Mouse (Mus musculus) hindbrain, embryonic 13.5 days (tissue): ENCODE results near the gene Nfkb1. TPM values are rescaled to one million over a fixed set of nuclear protein-coding genes. Genes with fewer than 3 reads are reported as not detected.

ENCODE experiments used
- ATAC-seq: fragments of 200-750 bp; cut with Nextera tagmentation; 2 replicates; pipeline ENCODE4 v1.8.0; 2017; ENCODE audit warnings: moderate TSS enrichment; ENCODE audit not compliant: low FRiP score
- H3K27ac ChIP-seq: fragments of 300-500 bp; sonication (generic); 2 replicates; pipeline ENCODE4 v1.5.1; 2015; ENCODE audit warnings: inconsistent platforms, mild to moderate bottlenecking, moderate library complexity
- H3K27me3 ChIP-seq: fragments of 300-500 bp; sonication (generic); 2 replicates; pipeline ENCODE4 v1.6.1; 2015; ENCODE audit warnings: mild to moderate bottlenecking, inconsistent platforms
- H3K36me3 ChIP-seq: fragments of 300-500 bp; sonication (generic); 2 replicates; pipeline ENCODE4 v1.6.1; 2015; ENCODE audit warnings: mild to moderate bottlenecking, inconsistent platforms
- H3K4me1 ChIP-seq: fragments of 300-500 bp; sonication (generic); replicated peaks from 2 replicates; pipeline ENCODE4 v1.6.1; 2015; ENCODE audit warnings: inconsistent platforms
- H3K4me2 ChIP-seq: fragments of 300-500 bp; sonication (generic); 2 replicates; pipeline ENCODE4 v1.6.1; 2015; ENCODE audit warnings: inconsistent platforms, mild to moderate bottlenecking, moderate library complexity
- H3K4me3 ChIP-seq: fragments of 300-500 bp; sonication (generic); 2 replicates; pipeline ENCODE4 v1.5.1; 2015; ENCODE audit warnings: mild to moderate bottlenecking, inconsistent platforms
- H3K9ac ChIP-seq: fragments of 300-500 bp; sonication (generic); 2 replicates; pipeline ENCODE4 v1.6.1; 2015; ENCODE audit warnings: mild to moderate bottlenecking, inconsistent platforms
- H3K9me3 ChIP-seq: fragments of 300-500 bp; sonication (generic); 2 replicates; pipeline ENCODE4 v1.6.1; 2016; ENCODE audit warnings: inconsistent platforms
- WGBS: fragments of 180-500 bp; shearing (Covaris S2); methylation state at CpG from one replicate; pipeline ENCODE4 v1.1.7; 2015; 5-methylcytosine and 5-hydroxymethylcytosine counted together
- polyA plus RNA-seq: library from polyadenylated mRNA; unstranded; fragments of >200 nt; fragmentation: Nextera tagmentation; extraction: Ambion mirVana; gene quantifications from 2 replicates; pipeline ENCODE4 v1.2.1, GENCODE M21; 2015

The Nfkb1 gene
- polyA plus RNA-seq, 1 experiment from 2014 or later, result 8.2 TPM

DNA sequence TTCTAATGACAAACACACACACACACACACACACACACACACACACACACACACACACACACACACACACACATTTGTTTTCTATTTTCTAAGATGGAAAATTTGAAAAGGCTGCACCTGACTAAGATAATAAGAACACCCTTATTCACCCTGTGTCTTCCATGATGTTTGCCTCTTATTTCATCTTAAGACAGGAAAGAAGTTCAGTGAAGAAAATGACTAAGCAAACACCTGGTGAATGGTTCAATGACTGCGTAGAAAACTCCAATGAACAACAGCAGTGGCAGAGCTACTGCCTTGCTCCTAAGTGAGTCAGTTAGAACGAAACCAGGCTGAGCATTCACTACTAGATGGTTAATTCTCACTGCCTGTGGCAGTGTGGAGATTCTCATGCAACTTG is 30.8 kb upstream of the Nfkb1 start:
- ATAC-seq, result no peak
- Histone ChIP-seq H3K4me1 (0 out of 2 replicates have a peak, but pooled peaks cover 4% of the 10 kb centered on the region), H3K9ac (no peak overlapping the region), H3K9me3 (no peaks in the 10 kb centered on the region), H3K4me3 (no peak overlapping the region), H3K36me3 (no peaks in the 10 kb centered on the region), H3K27me3 (no peaks in the 10 kb centered on the region), H3K27ac (no peak overlapping the region), H3K4me2 (no peak overlapping the region)
- 81% methylated on average over 2 of the region's 2 CpGs for WGBS

GRCm38 (mm10) chr3:135719969-135720368 is 28.6 kb upstream of the Nfkb1 start:
- no peak for ATAC-seq
- H3K4me2 ChIP-seq, result no peak overlapping the region
- H3K27ac ChIP-seq, result no peak overlapping the region
- H3K36me3 ChIP-seq, result no peaks in the 10 kb centered on the region
- whole genome bisulfite sequencing, result 95% methylated on average over 3 of the region's 3 CpGs
- H3K4me3 ChIP-seq, result no peak overlapping the region
- H3K27me3 ChIP-seq, result no peaks in the 10 kb centered on the region
- no peaks in the 10 kb centered on the region for H3K9me3 ChIP-seq
- no peak overlapping the region for H3K9ac ChIP-seq
- H3K4me1 ChIP-seq, result no peaks in the 10 kb centered on the region

DNA sequence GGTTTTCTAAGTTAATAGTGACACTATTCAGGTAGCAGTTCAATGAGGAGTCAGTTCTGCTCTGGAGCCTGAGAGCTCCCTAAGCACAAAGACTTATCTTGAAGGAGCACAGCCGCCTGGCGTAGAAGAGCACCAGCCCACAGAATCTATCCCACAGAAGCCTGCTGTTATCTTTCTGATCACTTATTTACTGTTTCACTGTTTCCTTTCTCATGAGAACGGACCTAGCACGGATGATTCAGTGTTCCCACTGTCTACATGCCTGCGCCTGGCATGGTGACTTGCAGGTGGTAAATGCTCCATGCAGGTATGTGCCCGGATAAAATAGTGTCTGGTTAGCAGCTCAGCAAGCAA is 27.8 kb upstream of the Nfkb1 start:
- ATAC-seq, result no peak
- no peak overlapping the region for H3K4me2 ChIP-seq
- H3K9ac ChIP-seq, result no peak overlapping the region
- H3K9me3 ChIP-seq, result no peaks in the 10 kb centered on the region
- no peak overlapping the region for H3K27ac ChIP-seq
- no peaks in the 10 kb centered on the region for H3K27me3 ChIP-seq
- no peaks in the 10 kb centered on the region for H3K4me1 ChIP-seq
- no peaks in the 10 kb centered on the region for H3K36me3 ChIP-seq
- 94% methylated on average over 6 of the region's 6 CpGs for WGBS
- H3K4me3 ChIP-seq, result no peak overlapping the region

GRCm38 (mm10) chr3:135718323-135719178 is 27.2 kb upstream of the Nfkb1 start:
- Histone ChIP-seq H3K4me3 (no peak overlapping the region), H3K27ac (no peak overlapping the region), H3K4me2 (no peak overlapping the region), H3K36me3 (no peaks in the 10 kb centered on the region), H3K9ac (no peak overlapping the region), H3K4me1 (no peaks in the 10 kb centered on the region), H3K9me3 (no peaks in the 10 kb centered on the region), H3K27me3 (no peaks in the 10 kb centered on the region)
- 82% methylated on average over 6 of the region's 6 CpGs for WGBS
- ATAC-seq, result no peak

DNA sequence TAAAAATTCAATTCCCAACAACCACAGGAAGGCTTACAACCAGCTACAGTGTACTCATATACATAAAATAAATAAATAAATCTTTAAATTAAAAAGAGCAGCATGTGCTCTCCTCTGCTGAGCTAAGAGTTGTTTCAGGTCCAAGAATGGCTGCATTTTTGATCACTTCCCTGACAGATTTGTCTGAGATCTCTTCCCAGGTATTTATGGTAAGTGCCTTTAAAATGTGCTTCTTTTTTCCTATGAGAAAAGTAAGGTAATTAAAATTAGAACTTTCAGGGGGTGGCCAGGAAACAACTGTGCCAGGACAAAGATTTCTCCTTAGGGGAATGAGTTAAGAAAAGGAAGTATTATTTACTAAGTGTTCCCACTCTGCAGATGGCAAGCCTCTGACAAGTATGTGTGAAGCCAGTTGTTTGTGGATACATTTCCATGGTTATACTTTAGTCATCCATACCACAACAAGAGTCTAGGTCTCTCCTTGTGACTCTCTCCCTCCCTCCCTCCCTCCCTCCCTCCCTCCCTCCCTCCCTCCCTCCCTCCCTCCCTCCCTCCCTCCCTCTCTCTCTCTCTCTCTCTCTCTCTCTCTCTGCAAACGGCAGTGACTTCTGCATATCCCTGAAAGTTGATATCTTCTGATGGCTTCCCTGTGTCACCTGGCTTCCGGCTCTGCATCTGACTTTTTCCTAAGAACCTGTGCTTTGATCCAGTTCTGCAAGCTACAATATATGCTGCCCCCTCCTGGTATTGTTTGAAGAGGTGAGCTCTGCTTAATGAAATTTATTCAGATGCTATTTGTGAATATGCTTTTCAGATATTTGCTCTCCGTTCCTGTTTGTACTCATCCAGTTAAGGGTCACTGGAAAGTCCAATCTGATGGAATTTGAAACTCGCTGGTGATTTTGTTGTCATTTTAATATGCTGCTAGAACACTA is 21.9 kb upstream of the Nfkb1 start:
- Histone ChIP-seq H3K36me3 (no peaks in the 10 kb centered on the region), H3K4me3 (no peak overlapping the region), H3K4me2 (no peak overlapping the region), H3K27me3 (no peaks in the 10 kb centered on the region), H3K9ac (no peak overlapping the region), H3K9me3 (no peaks in the 10 kb centered on the region), H3K27ac (no peak overlapping the region), H3K4me1 (no peaks in the 10 kb centered on the region)
- ATAC-seq, result no peak
- WGBS, result 53% methylated on average over 4 of the region's 4 CpGs

DNA sequence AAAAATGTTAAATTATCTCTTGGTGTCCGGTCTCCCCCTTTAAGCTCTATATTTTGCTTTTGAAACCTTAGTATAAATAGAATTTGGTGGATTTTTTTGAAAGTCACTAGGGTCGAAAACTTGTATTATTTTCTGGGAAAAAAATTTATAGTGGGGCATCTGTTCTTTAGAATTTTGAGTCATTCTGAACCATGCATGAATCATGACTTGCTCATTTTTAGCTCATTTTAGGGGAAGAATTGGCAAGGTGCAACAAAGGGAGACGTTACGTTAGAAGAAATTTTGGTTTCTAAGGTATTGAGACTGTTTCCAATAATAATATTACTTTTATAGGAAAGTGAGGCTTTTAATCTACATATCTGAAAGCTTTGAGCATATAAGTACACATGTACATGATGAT is 20.3 kb upstream of the Nfkb1 start:
- WGBS, result 91% methylated on average over 4 of the region's 4 CpGs
- ATAC-seq, result no peak

DNA sequence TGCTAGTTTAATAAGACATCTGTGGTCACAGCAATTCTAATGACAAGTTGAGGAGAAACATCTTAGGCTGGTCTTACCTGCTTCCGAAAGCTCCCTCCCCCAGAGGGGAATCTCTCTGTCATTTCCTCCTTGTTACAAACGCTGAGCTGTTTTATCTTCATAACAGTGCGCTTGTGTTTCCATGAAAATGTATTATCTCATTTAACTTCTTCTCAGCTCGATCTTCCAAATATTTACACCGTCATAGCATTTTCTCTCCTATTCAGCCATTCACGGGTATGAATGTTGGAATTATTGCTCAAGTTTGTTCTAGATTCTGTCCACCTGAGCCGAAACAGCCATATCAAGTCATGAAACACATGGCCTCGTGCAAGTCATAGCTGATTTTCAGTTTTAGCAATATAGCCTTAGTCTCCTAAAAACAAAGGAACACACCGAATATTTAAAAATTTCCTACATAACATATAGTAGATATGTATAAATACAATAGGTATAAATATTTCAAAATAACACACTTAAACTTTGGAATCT is 19.8 kb upstream of the Nfkb1 start:
- H3K4me1 ChIP-seq, result no peaks in the 10 kb centered on the region
- 94% methylated on average over 9 of the region's 9 CpGs for WGBS

More for the DNA sequence above, 20.3 kb upstream of the Nfkb1 start:
- H3K9ac ChIP-seq, result no peak overlapping the region
- H3K27me3 ChIP-seq, result no peaks in the 10 kb centered on the region
- no peak overlapping the region for H3K4me2 ChIP-seq
- H3K27ac ChIP-seq, result no peak overlapping the region
- H3K4me3 ChIP-seq, result no peak overlapping the region
- no peaks in the 10 kb centered on the region for H3K9me3 ChIP-seq
- H3K36me3 ChIP-seq, result no peaks in the 10 kb centered on the region
- H3K4me1 ChIP-seq, result no peaks in the 10 kb centered on the region

DNA sequence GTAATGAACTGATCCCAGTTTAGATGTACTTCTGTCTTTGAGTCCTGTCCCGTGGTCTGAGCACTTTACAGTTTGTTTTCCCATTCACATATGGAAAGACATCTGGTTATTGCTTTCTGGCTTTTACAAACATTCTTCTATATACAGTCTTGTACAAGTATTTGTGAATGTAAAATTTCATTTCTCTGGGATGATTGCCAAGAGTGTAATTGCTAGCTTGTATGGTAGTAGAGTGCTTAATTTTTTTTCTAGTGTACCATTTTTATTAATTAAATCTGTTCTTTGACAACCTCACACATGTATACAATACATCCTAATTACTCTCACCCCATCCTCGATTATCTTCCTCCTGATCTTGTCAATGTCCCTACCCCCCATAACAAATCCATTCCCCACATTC is 12.0 kb upstream of the Nfkb1 start:
- WGBS, result 66% methylated on average over 2 of the region's 2 CpGs
- Histone ChIP-seq H3K4me3 (no peak overlapping the region), H3K9ac (no peak overlapping the region), H3K9me3 (no peaks in the 10 kb centered on the region), H3K27me3 (no peaks in the 10 kb centered on the region), H3K4me1 (no peaks in the 10 kb centered on the region), H3K27ac (no peak overlapping the region), H3K36me3 (no peaks in the 10 kb centered on the region), H3K4me2 (no peak overlapping the region)
- no peak for ATAC-seq

More for the DNA sequence above, 19.8 kb upstream of the Nfkb1 start:
- Histone ChIP-seq H3K27me3 (no peaks in the 10 kb centered on the region), H3K9me3 (no peaks in the 10 kb centered on the region), H3K4me3 (no peak overlapping the region), H3K36me3 (no peaks in the 10 kb centered on the region), H3K9ac (no peak overlapping the region), H3K27ac (no peak overlapping the region), H3K4me2 (no peak overlapping the region)
- no peak for ATAC-seq

DNA sequence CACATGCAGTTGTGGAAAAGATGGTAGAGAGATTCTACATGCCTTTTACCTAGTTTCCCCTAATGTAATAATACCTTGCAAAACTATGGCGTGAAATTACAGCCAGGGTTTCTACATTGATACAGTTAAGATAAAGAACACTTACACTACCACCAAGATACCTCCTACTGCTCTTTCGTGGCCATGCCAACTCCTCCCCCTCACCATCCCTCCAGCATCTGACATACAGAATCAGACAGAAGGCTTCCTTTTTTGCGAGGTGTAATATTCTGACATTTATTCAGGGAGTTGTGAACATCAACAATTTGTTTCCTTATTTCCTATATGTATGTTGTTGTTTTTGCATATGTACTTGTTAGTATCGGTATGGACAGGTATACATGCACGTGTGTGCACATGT is 11.3 kb upstream of the Nfkb1 start:
- 93% methylated on average over 5 of the region's 5 CpGs for WGBS
- Histone ChIP-seq H3K27me3 (no peaks in the 10 kb centered on the region), H3K9ac (no peak overlapping the region), H3K4me1 (no peaks in the 10 kb centered on the region), H3K4me3 (no peak overlapping the region), H3K9me3 (no peaks in the 10 kb centered on the region), H3K36me3 (no peaks in the 10 kb centered on the region), H3K27ac (no peak overlapping the region), H3K4me2 (no peak overlapping the region)
- ATAC-seq, result no peak

GRCm38 (mm10) chr3:135699523-135700264 is 8.3 kb upstream of the Nfkb1 start:
- no peaks in the 10 kb centered on the region for H3K4me1 ChIP-seq

DNA sequence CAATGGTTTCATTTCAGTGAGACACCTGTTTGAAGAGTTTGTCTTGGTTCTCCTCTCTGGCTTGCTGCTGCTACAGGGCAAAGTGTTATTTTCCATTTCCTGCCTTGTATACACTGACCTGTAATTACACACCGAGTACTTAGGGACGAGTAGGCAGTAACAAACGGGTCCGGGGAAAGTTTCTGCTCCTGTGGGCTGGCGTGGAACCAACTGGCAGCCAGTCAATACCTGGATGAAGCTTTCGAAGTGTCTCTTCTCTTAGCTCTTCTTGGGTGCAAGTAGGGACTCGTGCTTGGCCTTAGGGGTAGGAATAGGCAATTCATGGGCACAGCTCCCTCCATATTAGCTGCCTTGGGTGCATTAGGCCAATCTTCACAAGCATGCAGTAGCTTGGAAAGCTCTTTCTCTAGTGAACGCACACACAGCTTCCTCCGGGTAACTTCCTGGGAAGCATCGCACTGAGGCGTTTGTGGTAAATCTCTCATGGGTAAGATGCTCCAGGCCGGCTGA is 7.2 kb upstream of the Nfkb1 start:
- Histone ChIP-seq H3K36me3 (no peaks in the 10 kb centered on the region), H3K4me3 (no peak overlapping the region), H3K9me3 (no peaks in the 10 kb centered on the region), H3K9ac (no peak overlapping the region), H3K27me3 (no peaks in the 10 kb centered on the region), H3K4me1 (no peaks in the 10 kb centered on the region), H3K27ac (no peak overlapping the region), H3K4me2 (no peak overlapping the region)
- ATAC-seq, result no peak
- 73% methylated on average over 12 of the region's 12 CpGs for WGBS

More at GRCm38 (mm10) chr3:135699523-135700264, 8.3 kb upstream of the Nfkb1 start:
- Histone ChIP-seq H3K27me3 (no peaks in the 10 kb centered on the region), H3K9ac (no peak overlapping the region), H3K4me3 (no peak overlapping the region), H3K27ac (no peak overlapping the region), H3K9me3 (no peaks in the 10 kb centered on the region), H3K36me3 (no peaks in the 10 kb centered on the region), H3K4me2 (no peak overlapping the region)
- ATAC-seq, result no peak
- WGBS, result 74% methylated on average over 10 of the region's 10 CpGs

GRCm38 (mm10) chr3:135696262-135696661 is 4.9 kb upstream of the Nfkb1 start:
- 91% methylated on average over 8 of the region's 8 CpGs for WGBS

More at GRCm38 (mm10) chr3:135696262-135696661, 4.9 kb upstream of the Nfkb1 start:
- no peak overlapping the region for H3K4me3 ChIP-seq
- no peak overlapping the region for H3K4me2 ChIP-seq
- no peaks in the 10 kb centered on the region for H3K27me3 ChIP-seq
- ATAC-seq, result no peak
- no peaks in the 10 kb centered on the region for H3K9me3 ChIP-seq
- peaks cover 14% of the 10 kb centered on the region for H3K4me1 ChIP-seq
- H3K36me3 ChIP-seq, result no peaks in the 10 kb centered on the region
- no peak overlapping the region for H3K9ac ChIP-seq
- H3K27ac ChIP-seq, result no peak overlapping the region
